Mouse (Mus musculus): ENCODE data around the gene Olfr1295. TPM values are rescaled to one million over a fixed set of nuclear protein-coding genes. Genes with fewer than 3 reads are reported as not detected.

Olfr1295 gene
- polyA plus RNA-seq (2012; rRNA removed) = not detected in 2 replicates

GRCm38 (mm10) chr2:111569581-111569980, at the start of gene Olfr1295:
Gene Olfr1295, minus strand, starts transcription at chr2:111569681.

GRCm38 (mm10) chr2:111540191-111540590, 29.3 kb downstream of the Olfr1295 start, which contains the start of gene Olfr1294:
Gene Olfr1294, minus strand, starts transcription at chr2:111540291.

GRCm38 (mm10) chr2:111524903-111525302, 44.6 kb downstream of the Olfr1295 start, which contains the start of gene Olfr1293-ps:
Gene Olfr1293-ps, plus strand, starts transcription at chr2:111525203.

Other genes with a start within 250 kb of the Olfr1295 start
- not detected in 2 replicates for gene Olfr1281, start 243.2 kb downstream of the Olfr1295 start, polyA plus RNA-seq (2012; rRNA removed)
- gene Olfr1282, start 233.6 kb downstream of the Olfr1295 start, polyA plus RNA-seq (2012; rRNA removed) = not detected in 2 replicates
- not detected in 2 replicates for gene Olfr1283, start 202.9 kb downstream of the Olfr1295 start, polyA plus RNA-seq (2012; rRNA removed)
- not detected in 2 replicates for gene Olfr1284, start 194.2 kb downstream of the Olfr1295 start, polyA plus RNA-seq (2012; rRNA removed)
- gene Olfr1286, start 146.6 kb downstream of the Olfr1295 start, polyA plus RNA-seq (2012; rRNA removed) = not detected in 2 replicates
- gene Olfr1287, start 120.5 kb downstream of the Olfr1295 start, polyA plus RNA-seq (2012; rRNA removed) = not detected in 2 replicates
- not detected in 2 replicates for gene Olfr1288, start 95.6 kb downstream of the Olfr1295 start, polyA plus RNA-seq (2012; rRNA removed)
- not detected in 2 replicates for gene Olfr1289, start 88.9 kb downstream of the Olfr1295 start, polyA plus RNA-seq (2012; rRNA removed)
- gene Olfr1290, start 75.9 kb downstream of the Olfr1295 start, polyA plus RNA-seq (2012; rRNA removed) = not detected in 2 replicates
- not detected in 2 replicates for gene Olfr1291-ps1, start 72.5 kb downstream of the Olfr1295 start, polyA plus RNA-seq (2012; rRNA removed)
- not detected in 2 replicates for gene Olfr1293-ps, start 44.5 kb downstream of the Olfr1295 start, polyA plus RNA-seq (2012; rRNA removed)
- not detected in 2 replicates for gene Olfr1294, start 29.4 kb downstream of the Olfr1295 start, polyA plus RNA-seq (2012; rRNA removed)
- not detected in 2 replicates for gene Olfr1297, start 56.8 kb upstream of the Olfr1295 start, polyA plus RNA-seq (2012; rRNA removed)
- not detected in 2 replicates for gene Olfr1298, start 79.5 kb upstream of the Olfr1295 start, polyA plus RNA-seq (2012; rRNA removed)
- not detected in 2 replicates for gene Olfr1299, start 91.7 kb upstream of the Olfr1295 start, polyA plus RNA-seq (2012; rRNA removed)
- gene Olfr1301, start 181.3 kb upstream of the Olfr1295 start, polyA plus RNA-seq (2012; rRNA removed) = not detected in 2 replicates
- not detected in 2 replicates for gene Olfr1302, start 207.7 kb upstream of the Olfr1295 start, polyA plus RNA-seq (2012; rRNA removed)

All from central nervous system, embryonic 14 days (tissue).